Mouse (Mus musculus) layer of hippocampus, postnatal 36 days (tissue): ENCODE measurements at regions not wholly inside any gene's neighbourhood (a gene's known extent, or its start where the extent isn't known, plus 50 kb on each side); places are given as distances from the start of the nearest gene placed in this dataset.

Source experiments
- DNase-seq, 2 experiments: peaks; one replicate each; pipeline ENCODE4 v3.0.0; 2022

- DNase-seq: no peak
Observed at GRCm38 (mm10) chr15:45612954-45613353, 5478.8 kb downstream of the 9330182O14Rik start.

- no peak for DNase-seq
Observed at GRCm38 (mm10) chr15:45646256-45646655, 5512.1 kb downstream of the 9330182O14Rik start.

- DNase-seq: no peak
Observed at GRCm38 (mm10) chr15:45663601-45664000, 5529.4 kb downstream of the 9330182O14Rik start.

- no peak for DNase-seq
Observed at GRCm38 (mm10) chr15:45689446-45689845, 5555.3 kb downstream of the 9330182O14Rik start.

- DNase-seq: no peak
Observed at GRCm38 (mm10) chr15:45690026-45690425, 5555.9 kb downstream of the 9330182O14Rik start.

- peak; percentile 10 to 12 for DNase-seq
Observed at GRCm38 (mm10) chr15:45711109-45711508, 5576.9 kb downstream of the 9330182O14Rik start.

- no peak for DNase-seq
Observed at GRCm38 (mm10) chr15:45730370-45731153, 5596.4 kb downstream of the 9330182O14Rik start.

GRCm38 (mm10) chr15:45763225-45763624 lies 5629.1 kb downstream of the 9330182O14Rik start:
- no peak for DNase-seq
